Mouse (Mus musculus) gonadal fat pad, adult 2 months (tissue): Measurements from ENCODE around the gene Fbxl15. TPM values are rescaled to one million over a fixed set of nuclear protein-coding genes. Genes with fewer than 3 reads are reported as not detected.

ENCODE experiments used
- DNase-seq: peaks from one replicate; pipeline ENCODE4 v3.0.0-alpha.2; 2012; ENCODE audit warnings: low read depth
- polyA plus RNA-seq: library from polyadenylated mRNA; depleted of rRNA; stranded (reverse); fragments of >200 nt; gene quantifications from 2 replicates; pipeline ENCODE4 v1.2.3, GENCODE M21; 2012; rRNA removed

Fbxl15 gene
- polyA plus RNA-seq, 1 experiment = 18.3 TPM

GRCm38 (mm10) chr19:46347936-46348668 is 20.1 kb downstream of the Fbxl15 start:
- DNase-seq = no peak

GRCm38 (mm10) chr19:46348761-46349458 is 20.9 kb downstream of the Fbxl15 start:
- DNase-seq = no peak

- DNase-seq = no peak
Measured at GRCm38 (mm10) chr19:46349550-46349949, 21.6 kb downstream of the Fbxl15 start.

GRCm38 (mm10) chr19:46350168-46350932 is 22.4 kb downstream of the Fbxl15 start, which contains the start of gene 2310034G01Rik:
Gene 2310034G01Rik (minus strand): TSS chr19:46350302.
- DNase-seq = no peak

GRCm38 (mm10) chr19:46356701-46357138 is 28.7 kb downstream of the Fbxl15 start:
- no peak for DNase-seq

GRCm38 (mm10) chr19:46357344-46358280 is 29.6 kb downstream of the Fbxl15 start:
- no peak for DNase-seq

- no peak for DNase-seq
Measured at GRCm38 (mm10) chr19:46358381-46358780, 30.4 kb downstream of the Fbxl15 start.

GRCm38 (mm10) chr19:46362104-46362503 is 34.1 kb downstream of the Fbxl15 start:
- no peak for DNase-seq

- no peak for DNase-seq
Measured at GRCm38 (mm10) chr19:46363294-46364009, 35.5 kb downstream of the Fbxl15 start.

- no peak for DNase-seq
Measured at GRCm38 (mm10) chr19:46367798-46368590, 40.0 kb downstream of the Fbxl15 start.

GRCm38 (mm10) chr19:46369204-46369603 is 41.2 kb downstream of the Fbxl15 start:
- no peak for DNase-seq

GRCm38 (mm10) chr19:46374477-46375088 is 46.6 kb downstream of the Fbxl15 start:
- no peak for DNase-seq

- DNase-seq = no peak
Measured at GRCm38 (mm10) chr19:46375489-46375888, 47.5 kb downstream of the Fbxl15 start.

GRCm38 (mm10) chr19:46375891-46376290 is 47.9 kb downstream of the Fbxl15 start:
- no peak for DNase-seq

Other genes starting within 250 kb of the Fbxl15 start
- gene Elovl3, start 196.3 kb upstream of the Fbxl15 start, polyA plus RNA-seq = 0.24 TPM in 1 of 2 replicates, not detected in the other
- 0.19 TPM in 1 of 2 replicates, not detected in the other for gene Pitx3, start 179.9 kb upstream of the Fbxl15 start, polyA plus RNA-seq
- gene Gbf1, start 175.7 kb upstream of the Fbxl15 start, polyA plus RNA-seq = 71.0 and 81.8 TPM in 2 replicates
- 28.8 and 33.4 TPM in 2 replicates for gene Nfkb2, start 23.9 kb upstream of the Fbxl15 start, polyA plus RNA-seq
- 10.3 and 11.1 TPM in 2 replicates for gene Psd, start 1.0 kb upstream of the Fbxl15 start, polyA plus RNA-seq
- gene Cuedc2, start 10.5 kb downstream of the Fbxl15 start, polyA plus RNA-seq = 76.6 and 81.1 TPM in 2 replicates
- 17.7 and 28.6 TPM in 2 replicates for gene Mfsd13a, start 12.9 kb downstream of the Fbxl15 start, polyA plus RNA-seq
- 4.1 and 4.5 TPM in 2 replicates for gene 2310034G01Rik, start 22.1 kb downstream of the Fbxl15 start, polyA plus RNA-seq
- 108 and 126 TPM in 2 replicates for gene Actr1a, start 67.6 kb downstream of the Fbxl15 start, polyA plus RNA-seq
- 23.3 and 24.2 TPM in 2 replicates for gene Sufu, start 68.7 kb downstream of the Fbxl15 start, polyA plus RNA-seq
- gene Trim8, start 173.5 kb downstream of the Fbxl15 start, polyA plus RNA-seq = 22.4 and 36.0 TPM in 2 replicates
- 31.8 and 38.1 TPM in 2 replicates for gene Arl3, start 245.0 kb downstream of the Fbxl15 start, polyA plus RNA-seq
- 8.1 and 8.5 TPM in 2 replicates for gene Sfxn2, start 245.2 kb downstream of the Fbxl15 start, polyA plus RNA-seq